Mouse (Mus musculus) megakaryocyte, embryonic 14.5 days (primary cell): ENCODE measurements at regions not wholly inside any gene's neighbourhood (a gene's known extent, or its start where the extent isn't known, plus 50 kb on each side); places are given as distances from the start of the nearest gene placed in this dataset.

Experiments used
- H3K27me3 ChIP-seq: replicated peaks from 2 replicates; pipeline ENCODE3; 2012; ENCODE audit warnings: inconsistent platforms
- H3K36me3 ChIP-seq: replicated peaks from 2 replicates; pipeline ENCODE3; 2012; ENCODE audit warnings: low read length, inconsistent platforms, mixed read lengths
- H3K4me1 ChIP-seq: 2 replicates; pipeline ENCODE4 v1.6.1; 2012; ENCODE audit warnings: inconsistent platforms
- H3K4me3 ChIP-seq: replicated peaks from 2 replicates; pipeline ENCODE3; 2012; ENCODE audit warnings: moderate library complexity, mild to moderate bottlenecking, inconsistent platforms
- H3K9me3 ChIP-seq: 2 replicates; pipeline ENCODE4 v1.6.1; 2012; ENCODE audit warnings: inconsistent platforms
- FLI1 ChIP-seq: IDR thresholded peaks from 2 replicates; pipeline ENCODE4 v1.6.1; 2012; ENCODE audit warnings: low read length, inconsistent platforms, mixed read lengths
- GATA1 ChIP-seq: IDR thresholded peaks from 3 replicates; pipeline ENCODE4 v1.6.1; 2012; ENCODE audit warnings: mixed read lengths, low read length, inconsistent platforms, borderline replicate concordance

DNA sequence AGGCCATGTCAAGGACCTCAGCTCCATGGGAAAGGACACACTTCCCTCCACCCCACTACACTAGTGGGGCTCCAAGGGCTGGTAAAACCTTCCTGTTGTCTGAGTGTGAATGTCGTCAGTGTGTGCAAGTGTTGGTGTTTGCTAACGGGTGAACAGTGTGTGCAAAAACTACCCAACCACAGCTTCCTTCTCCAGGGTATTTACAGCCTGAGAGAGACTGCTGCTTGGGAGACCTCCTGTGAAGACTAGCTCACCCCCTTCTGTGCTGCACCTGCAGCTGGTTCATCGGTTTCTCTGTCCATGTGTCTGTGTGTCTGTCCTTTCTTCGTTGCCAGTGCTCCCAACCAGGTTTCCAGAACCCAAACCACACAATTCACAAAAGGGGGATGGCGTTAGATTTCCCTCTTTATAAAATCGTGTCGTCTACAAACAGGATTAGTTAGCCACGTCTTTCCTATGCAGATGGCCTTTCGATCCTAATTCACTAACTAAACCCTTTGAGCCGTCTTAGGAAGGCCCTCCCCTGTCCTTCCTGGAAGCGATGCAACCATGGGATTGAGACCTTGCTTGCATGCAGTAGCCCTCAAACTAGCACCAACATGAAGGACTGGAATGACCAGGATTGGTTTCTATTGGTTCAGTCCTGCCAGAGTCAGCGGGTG is 62.9 kb upstream of the Tgif1 start:
- Histone ChIP-seq H3K36me3 (peaks cover 4% of the 10 kb centered on the region), H3K4me1 (peaks cover 22% of the 10 kb centered on the region), H3K9me3 (no peaks in the 10 kb centered on the region), H3K4me3 (peak overlapping the region; percentile 53), H3K27me3 (peaks cover 4% of the 10 kb centered on the region)
- TF ChIP-seq FLI1: no peak
- TF ChIP-seq GATA1: no peak

DNA sequence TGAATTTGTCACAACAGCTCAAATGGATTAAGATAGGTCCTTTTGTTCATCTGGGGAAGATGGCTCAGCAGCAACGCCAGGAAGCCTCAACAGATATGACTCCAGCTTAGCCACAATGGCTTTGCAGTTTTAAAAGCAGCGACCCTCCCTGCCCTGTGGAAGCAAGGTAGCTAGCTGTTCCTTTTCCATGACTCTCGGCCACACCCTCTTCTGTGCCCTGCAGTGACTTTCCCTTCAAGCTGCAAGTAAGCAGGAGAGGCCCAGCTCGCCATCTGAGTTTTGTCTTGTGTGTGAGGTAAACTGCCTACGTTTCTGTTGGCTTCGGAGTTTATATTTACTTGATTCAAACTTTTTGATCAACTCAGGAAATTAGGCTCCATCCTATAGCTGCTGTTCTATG is 62.1 kb upstream of the Tgif1 start:
- TF ChIP-seq GATA1: no peak
- no peak for TF ChIP-seq FLI1

DNA sequence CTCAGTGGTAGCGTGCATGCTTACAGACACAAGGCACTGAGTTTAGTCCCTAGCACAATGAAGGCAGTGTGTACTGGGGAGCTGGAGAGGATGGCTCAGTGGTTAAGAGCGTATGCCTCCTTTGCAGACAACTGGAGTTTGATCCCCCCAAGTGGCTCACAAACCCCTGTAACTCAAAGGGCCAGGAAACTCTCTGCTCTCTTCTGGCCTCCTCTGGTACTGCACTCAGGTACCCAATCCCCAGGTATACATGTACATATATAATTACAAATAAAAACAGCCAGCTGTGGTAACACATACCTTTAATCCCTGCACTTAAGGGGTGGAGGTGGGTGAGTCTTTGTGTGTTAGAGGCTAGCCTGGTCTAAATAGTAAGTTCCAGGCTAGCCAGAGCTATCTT is 56.9 kb upstream of the Tgif1 start:
- Histone ChIP-seq H3K4me1 (peaks cover 1% of the 10 kb centered on the region), H3K27me3 (peaks cover 4% of the 10 kb centered on the region), H3K36me3 (no peaks in the 10 kb centered on the region), H3K4me3 (no peak overlapping the region), H3K9me3 (no peaks in the 10 kb centered on the region)
- no peak for TF ChIP-seq FLI1
- TF ChIP-seq GATA1: no peak

More for the DNA sequence above, 62.1 kb upstream of the Tgif1 start:
- peak overlapping the region; percentile 70 for H3K4me3 ChIP-seq
- H3K27me3 ChIP-seq: peaks cover 4% of the 10 kb centered on the region
- H3K9me3 ChIP-seq: no peaks in the 10 kb centered on the region
- H3K36me3 ChIP-seq: peaks cover 4% of the 10 kb centered on the region
- peaks cover 22% of the 10 kb centered on the region for H3K4me1 ChIP-seq

DNA sequence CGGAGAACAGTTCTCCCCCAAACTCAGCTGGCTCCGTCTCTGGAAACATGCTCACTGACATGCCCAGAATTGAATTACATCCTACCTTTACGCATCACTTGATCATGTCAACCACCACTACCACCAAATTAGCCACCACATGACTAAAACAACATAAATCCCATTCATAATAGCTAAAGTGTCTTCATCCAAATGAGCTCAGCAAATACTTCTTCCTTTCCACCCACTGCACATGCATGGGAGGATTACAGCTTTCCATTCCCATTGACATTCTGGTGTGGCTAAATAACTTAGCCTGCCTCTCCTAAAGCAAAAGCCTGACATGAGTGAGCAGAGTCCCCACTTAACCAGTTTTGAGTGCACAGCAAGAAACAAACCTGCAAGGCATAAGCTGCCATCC is 56.2 kb upstream of the Tgif1 start:
- no peak overlapping the region for H3K4me3 ChIP-seq
- TF ChIP-seq FLI1 (no peak), GATA1 (no peak)
- no peaks in the 10 kb centered on the region for H3K4me1 ChIP-seq
- H3K27me3 ChIP-seq: peaks cover 4% of the 10 kb centered on the region
- H3K9me3 ChIP-seq: no peaks in the 10 kb centered on the region
- no peaks in the 10 kb centered on the region for H3K36me3 ChIP-seq

DNA sequence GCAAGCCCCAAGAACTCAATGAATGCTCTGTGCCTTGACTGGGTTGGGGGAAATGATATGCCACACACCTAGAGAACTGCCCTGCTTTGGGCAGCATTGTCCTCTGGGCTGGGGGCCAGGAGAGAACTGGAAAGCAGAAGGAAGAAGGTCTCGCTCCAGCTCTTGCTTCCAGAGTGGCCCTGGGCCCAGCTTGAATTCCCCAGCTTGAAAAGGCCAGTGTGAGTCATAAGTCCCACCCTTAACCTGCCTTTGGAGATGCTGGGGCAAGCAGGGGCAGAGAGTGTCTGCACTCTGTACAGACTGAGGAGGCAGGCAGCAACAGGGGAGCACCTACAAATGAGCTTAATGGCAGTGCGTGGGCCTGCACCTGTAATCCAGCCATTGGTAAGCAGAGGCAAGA is 55.0 kb upstream of the Tgif1 start:
- no peaks in the 10 kb centered on the region for H3K4me1 ChIP-seq
- TF ChIP-seq GATA1: no peak
- TF ChIP-seq FLI1: no peak
- H3K9me3 ChIP-seq: no peaks in the 10 kb centered on the region
- no peaks in the 10 kb centered on the region for H3K36me3 ChIP-seq
- H3K4me3 ChIP-seq: no peak overlapping the region
- H3K27me3 ChIP-seq: peaks cover 3% of the 10 kb centered on the region
